Mouse (Mus musculus) kidney, adult 2 months (tissue): ENCODE data around the gene Abca7. TPM values are rescaled to one million over a fixed set of nuclear protein-coding genes. Genes with fewer than 3 reads are reported as not detected.

Experiments
- DNase-seq: peaks from one replicate; pipeline ENCODE4 v3.0.0; 2021
- H3K27ac ChIP-seq: fragments of 200-500 bp; 2 replicates; pipeline ENCODE4 v1.5.1; 2012; ENCODE audit warnings: low read depth, low read length, control low read depth, inconsistent platforms; ENCODE audit not compliant: insufficient read depth
- H3K27me3 ChIP-seq: fragments of 200-500 bp; replicated peaks from 2 replicates; pipeline ENCODE4 v1.6.1; 2012; ENCODE audit warnings: mild to moderate bottlenecking, moderate library complexity, low read length, inconsistent platforms; ENCODE audit not compliant: control insufficient read depth, insufficient read depth
- H3K36me3 ChIP-seq: fragments of 200-500 bp; 2 replicates; pipeline ENCODE4 v1.6.1; 2012; ENCODE audit warnings: mild to moderate bottlenecking, moderate library complexity, low read length, inconsistent platforms; ENCODE audit not compliant: control insufficient read depth, insufficient read depth
- H3K4me1 ChIP-seq: fragments of 200-500 bp; 2 replicates; pipeline ENCODE4 v1.6.1; 2011; ENCODE audit warnings: low read length; ENCODE audit not compliant: control insufficient read depth, insufficient read depth
- H3K4me3 ChIP-seq: fragments of 200-500 bp; 2 replicates; pipeline ENCODE4 v1.5.1; 2011; ENCODE audit warnings: mild to moderate bottlenecking, low read depth, low read length, control low read depth; ENCODE audit not compliant: insufficient read depth
- CTCF ChIP-seq: fragments of 200-500 bp; conservative IDR thresholded peaks from 2 replicates; pipeline ENCODE4 v1.5.1; 2011; ENCODE audit warnings: low read depth, mild to moderate bottlenecking, control low read depth, low read length, moderate library complexity, mixed read lengths; ENCODE audit not compliant: insufficient read depth, insufficient read length
- POLR2A ChIP-seq: fragments of 200-500 bp; IDR thresholded peaks from one replicate; pipeline ENCODE4 v1.6.1; 2011; ENCODE audit warnings: low read depth, low read length, control low read depth
- WGBS: fragments of 180-500 bp; shearing (Covaris S2); methylation state at CpG from one replicate; pipeline ENCODE4 v1.1.7; 2018; 5-methylcytosine and 5-hydroxymethylcytosine counted together
- polyA plus RNA-seq: library from polyadenylated mRNA; depleted of rRNA; stranded (reverse); fragments of >200 nt; gene quantifications from 2 replicates; pipeline ENCODE4 v1.2.3, GENCODE M21; 2012; rRNA removed

Gene Abca7
- polyA plus RNA-seq = 10.6 and 11.8 TPM in 2 replicates

DNA sequence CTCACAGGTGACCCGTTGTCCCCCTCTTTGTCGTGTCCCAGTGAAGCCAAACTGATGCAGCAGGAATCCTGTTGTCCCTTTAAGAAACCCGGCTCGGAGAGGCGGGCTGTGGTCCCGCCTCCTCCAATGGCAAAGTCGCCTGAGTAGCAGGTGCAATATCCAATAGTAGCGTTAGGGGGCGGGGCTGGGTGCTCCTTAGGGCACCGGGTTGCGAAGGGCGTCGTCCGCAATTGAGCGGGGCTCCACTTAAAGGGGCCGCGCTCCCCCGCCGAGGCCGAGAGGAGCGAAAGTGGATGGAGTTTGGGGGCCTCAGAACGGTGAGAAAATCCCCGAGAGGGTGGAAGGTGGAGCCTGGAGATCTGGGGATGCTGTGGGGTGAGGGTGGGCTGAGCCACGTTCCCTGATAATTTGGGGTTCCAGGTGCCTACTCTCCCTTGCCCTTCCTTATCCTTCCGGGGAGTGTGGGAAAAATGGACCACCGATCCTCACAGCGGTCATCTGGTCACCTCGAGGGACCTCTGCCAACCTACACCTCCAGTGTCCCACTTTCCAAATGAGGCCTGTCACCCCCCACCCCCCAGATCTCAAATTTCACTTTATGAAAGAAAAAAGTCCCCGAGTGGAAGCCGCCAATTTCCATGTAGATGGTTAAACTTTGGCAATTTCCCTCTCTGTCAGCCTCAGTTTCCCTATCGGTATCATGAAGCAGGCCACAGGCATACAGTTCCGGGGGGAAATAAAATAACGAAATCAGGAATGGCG is at the start of gene Abca7:
Gene Abca7, plus strand, starts transcription at position 223 of the 762 bp plus-strand sequence.
- under 1% methylated on average over 34 of the region's 34 CpGs for WGBS

DNA sequence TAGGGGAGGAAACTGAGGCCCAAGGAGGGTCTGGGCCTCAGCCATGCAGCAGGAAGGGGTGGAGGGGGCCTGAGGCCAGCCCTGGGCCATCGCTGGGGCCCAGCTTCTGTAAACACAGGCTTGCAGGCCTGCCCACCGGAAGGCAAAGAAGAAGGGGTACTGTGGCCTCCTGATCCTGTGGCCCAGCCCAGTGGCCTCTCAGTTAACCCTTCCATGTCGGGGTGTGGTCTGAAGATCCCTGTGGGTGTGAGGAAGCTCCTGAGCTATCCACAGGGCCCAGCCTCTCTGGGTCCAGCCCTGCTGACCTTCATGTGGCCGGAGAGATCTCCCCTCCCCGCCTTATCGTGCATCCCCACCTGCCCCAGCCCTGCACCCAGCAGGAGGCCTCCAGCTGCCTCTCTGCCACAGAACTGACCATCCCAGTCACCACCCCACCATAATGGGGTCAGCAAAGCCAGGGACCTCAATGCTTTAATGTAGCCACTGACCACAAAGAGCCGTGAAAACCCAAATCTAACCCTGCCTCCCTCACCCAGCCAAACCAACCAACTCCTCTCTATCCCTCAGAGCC is 49.5 kb upstream of the Abca7 start:
- 48% methylated on average over 7 of the region's 7 CpGs for WGBS
- H3K27me3 ChIP-seq = no peaks in the 10 kb centered on the region
- peaks cover 20% of the 10 kb centered on the region; the same call in 1 of the 2 replicates for H3K4me1 ChIP-seq
- H3K4me3 ChIP-seq = peak overlapping the region; percentile 25
- TF ChIP-seq POLR2A (no peak), CTCF (no peak)
- H3K27ac ChIP-seq = peak overlapping the region; percentile 91
- no peak for DNase-seq
- no peaks in the 10 kb centered on the region for H3K36me3 ChIP-seq

More for the DNA sequence above, at the start of gene Abca7:
- H3K27ac ChIP-seq = peak within 1 kb of the TSS; percentile 6; the same call in 1 of the 2 replicates
- TF ChIP-seq CTCF = no peak
- no peak for TF ChIP-seq POLR2A
- H3K36me3 ChIP-seq = no peaks in the 10 kb centered on the region
- peak; percentile 97 for DNase-seq
- H3K4me3 ChIP-seq = peak within 1 kb of the TSS; percentile 57
- H3K4me1 ChIP-seq = no peaks in the 10 kb centered on the region
- no peaks in the 10 kb centered on the region for H3K27me3 ChIP-seq

DNA sequence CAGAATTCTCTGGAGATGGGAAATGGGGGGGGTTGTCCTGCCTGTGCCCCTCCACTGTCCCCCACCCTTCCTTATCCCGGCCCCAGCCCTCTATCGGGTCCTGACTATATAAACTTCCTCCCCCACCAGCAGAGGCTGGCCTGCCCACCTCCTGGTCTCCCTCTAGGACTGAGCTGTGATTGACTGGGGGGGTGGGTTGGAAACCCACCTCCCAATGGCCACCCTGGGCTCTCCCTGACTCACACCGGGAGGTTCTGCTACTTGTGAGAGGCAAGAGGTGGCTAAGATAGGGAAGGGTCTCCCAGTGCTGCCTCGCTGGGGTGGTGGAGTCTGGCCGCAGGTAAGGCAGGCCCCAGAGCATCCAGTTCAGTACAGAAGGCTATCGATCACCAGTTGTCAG is 48.8 kb upstream of the Abca7 start:
- H3K4me3 ChIP-seq = no peak overlapping the region
- WGBS = 79% methylated on average over 6 of the region's 6 CpGs
- TF ChIP-seq CTCF (no peak), POLR2A (no peak)
- DNase-seq = no peak
- no peak overlapping the region for H3K27ac ChIP-seq
- no peaks in the 10 kb centered on the region for H3K27me3 ChIP-seq
- H3K4me1 ChIP-seq = peaks cover 20% of the 10 kb centered on the region; the same call in 1 of the 2 replicates
- H3K36me3 ChIP-seq = no peaks in the 10 kb centered on the region

DNA sequence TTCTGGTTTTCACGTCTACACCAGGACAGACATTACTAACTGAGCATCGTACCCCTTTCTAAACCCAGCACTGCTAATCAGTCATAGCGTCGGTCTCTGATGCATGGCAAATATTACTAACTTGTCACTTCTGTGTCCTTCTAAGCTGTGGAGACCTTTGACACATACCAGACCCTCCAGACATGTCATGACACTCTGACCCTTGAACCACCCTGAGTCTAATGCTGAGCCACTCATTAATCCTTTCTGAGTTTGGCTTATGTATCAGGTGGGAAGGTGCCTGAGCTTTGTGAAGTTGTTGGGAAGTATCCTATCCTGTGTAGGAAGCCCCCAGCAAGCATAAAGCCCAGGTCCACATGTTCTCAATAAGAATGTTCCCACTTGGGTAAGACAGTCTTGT is 46.4 kb upstream of the Abca7 start:
- 67% methylated on average over 4 of the region's 4 CpGs for WGBS
- H3K27ac ChIP-seq = no peak overlapping the region
- H3K4me3 ChIP-seq = no peak overlapping the region
- DNase-seq = peak; percentile 73
- peaks cover 14% of the 10 kb centered on the region; the same call in 1 of the 2 replicates for H3K4me1 ChIP-seq
- H3K36me3 ChIP-seq = no peaks in the 10 kb centered on the region
- TF ChIP-seq CTCF (no peak), POLR2A (no peak)
- H3K27me3 ChIP-seq = no peaks in the 10 kb centered on the region

DNA sequence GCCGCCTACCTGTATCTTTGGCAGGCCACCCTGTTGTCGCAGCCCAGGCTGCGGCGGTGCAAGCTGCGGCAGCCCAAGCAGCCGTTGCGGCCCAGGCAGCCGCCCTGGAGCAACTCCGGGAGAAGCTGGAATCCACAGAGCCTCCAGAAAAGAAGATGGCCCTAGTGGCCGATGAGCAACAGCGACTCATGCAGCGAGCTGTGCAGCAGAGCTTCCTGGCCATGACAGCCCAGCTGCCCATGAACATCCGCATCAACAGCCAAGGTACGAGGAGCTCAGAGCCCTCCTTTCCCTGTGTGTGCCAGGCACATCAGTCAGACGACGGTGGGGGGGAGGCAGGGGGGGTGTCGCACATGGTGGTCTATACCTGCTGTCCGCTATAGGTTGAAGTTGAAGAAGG is 45.6 kb upstream of the Abca7 start:
- Histone ChIP-seq H3K4me3 (no peak overlapping the region), H3K27ac (no peak overlapping the region), H3K27me3 (no peaks in the 10 kb centered on the region), H3K36me3 (no peaks in the 10 kb centered on the region), H3K4me1 (peaks cover 10% of the 10 kb centered on the region; the same call in 1 of the 2 replicates)
- DNase-seq = no peak
- TF ChIP-seq CTCF (no peak), POLR2A (no peak)
- WGBS = 82% methylated on average over 18 of the region's 18 CpGs

DNA sequence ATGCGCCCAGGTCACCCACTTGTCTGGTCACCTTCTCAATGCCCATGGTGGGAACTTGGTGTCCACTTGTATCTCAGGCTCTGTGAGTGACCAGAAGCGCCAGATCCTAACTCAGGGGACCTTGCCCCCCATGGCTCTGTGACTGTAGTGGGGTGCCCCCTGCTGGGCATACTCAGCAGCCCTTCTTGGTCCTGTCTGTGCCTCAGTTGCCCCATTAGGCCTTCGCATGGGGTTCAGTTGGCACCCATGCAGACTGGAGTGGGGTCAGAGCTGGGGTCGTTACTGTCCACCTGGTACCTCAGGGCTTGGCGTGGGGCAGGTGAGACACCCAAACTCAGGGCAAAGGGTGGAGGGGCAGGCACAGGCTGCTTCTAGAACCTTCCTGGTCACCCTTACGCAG is 42.3 kb upstream of the Abca7 start:
- TF ChIP-seq POLR2A (no peak), CTCF (peak; percentile 69)
- Histone ChIP-seq H3K4me3 (no peak overlapping the region), H3K4me1 (peaks cover 10% of the 10 kb centered on the region; the same call in 1 of the 2 replicates), H3K36me3 (no peaks in the 10 kb centered on the region), H3K27ac (no peak overlapping the region), H3K27me3 (no peaks in the 10 kb centered on the region)
- peak; percentile 58 for DNase-seq
- 72% methylated on average over 6 of the region's 6 CpGs for WGBS

DNA sequence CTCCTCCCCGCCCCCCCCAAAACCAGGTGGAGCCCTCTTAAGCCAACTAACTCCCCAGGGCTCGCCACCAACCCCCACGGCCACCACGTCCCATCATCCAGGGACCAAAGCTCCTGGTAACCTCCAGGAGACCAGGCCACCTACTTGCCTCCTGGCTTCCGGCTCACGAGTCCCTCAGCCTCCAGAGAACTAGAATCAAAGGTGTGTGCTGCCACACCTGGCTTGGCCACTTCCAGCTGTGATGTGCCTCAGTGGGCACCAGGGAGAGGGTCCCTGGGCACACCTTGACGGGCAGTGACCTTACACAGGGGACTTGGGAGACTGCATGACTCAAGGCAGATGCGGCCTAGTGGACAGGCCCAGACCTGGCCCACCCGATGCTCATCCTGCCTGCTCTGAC is 40.6 kb upstream of the Abca7 start:
- no peak for DNase-seq
- Histone ChIP-seq H3K36me3 (no peaks in the 10 kb centered on the region), H3K4me3 (no peak overlapping the region), H3K27ac (no peak overlapping the region), H3K27me3 (no peaks in the 10 kb centered on the region), H3K4me1 (peaks cover 3% of the 10 kb centered on the region; the same call in 1 of the 2 replicates)
- TF ChIP-seq POLR2A = no peak
- no peak for TF ChIP-seq CTCF
- WGBS = 83% methylated on average over 9 of the region's 9 CpGs
